Mouse (Mus musculus): ENCODE measurements around the gene Ankra2. TPM values are rescaled to one million over a fixed set of nuclear protein-coding genes. Genes with fewer than 3 reads are reported as not detected.

Ankra2 gene
- polyA plus RNA-seq, 1 experiment from 2014 or later = 20.5 TPM

DNA sequence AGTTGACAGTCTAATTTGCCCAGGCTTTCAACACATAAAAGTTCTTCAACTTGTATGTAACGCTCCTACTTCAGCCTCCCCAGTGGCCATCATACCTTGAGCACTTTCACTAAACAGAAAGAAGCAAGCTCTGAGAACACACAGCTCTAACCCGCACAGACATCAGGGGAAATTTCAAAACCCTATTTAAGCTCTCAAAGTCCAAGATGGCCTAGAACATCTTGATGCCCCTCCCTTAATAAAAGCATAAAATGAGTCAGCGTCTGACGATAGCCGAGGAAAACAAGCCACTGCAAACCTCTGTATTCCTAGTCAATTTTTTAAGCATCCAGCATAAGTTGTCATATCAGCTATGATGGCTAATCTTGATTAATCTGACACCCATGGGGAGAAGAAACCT lies 48.7 kb downstream of the Ankra2 start:
- no peak for TF ChIP-seq EP300 (optimal IDR thresholded peaks at IDR 0.05)
- TF ChIP-seq CTCF (IDR thresholded peaks at IDR 0.05; ENCODE audit: low read depth) = no peak
- H3K9ac ChIP-seq (ENCODE audit: low read length) = no peak overlapping the region
- WGBS = 87% methylated on average over 5 of the region's 5 CpGs
- DNase-seq (ENCODE audit: low spot score) = no peak
- no peak overlapping the region for H3K4me3 ChIP-seq (ENCODE audit: low read depth, low read length)
- no peak for ATAC-seq (ENCODE audit: low FRiP score, low TSS enrichment)
- H3K9me3 ChIP-seq (ENCODE audit: control insufficient read depth, low read length) = no peaks in the 10 kb centered on the region
- H3K4me2 ChIP-seq (replicated peaks; ENCODE audit: low read depth) = no peak overlapping the region
- no peaks in the 10 kb centered on the region; the same call in 1 of the 2 replicates for H3K4me1 ChIP-seq (replicated peaks; ENCODE audit: control insufficient read depth, insufficient read depth)
- no peaks in the 10 kb centered on the region for H3K27me3 ChIP-seq (ENCODE audit: control insufficient read depth, insufficient read depth, low read length)
- peaks cover 9% of the 10 kb centered on the region for H3K36me3 ChIP-seq (ENCODE audit: control insufficient read depth, insufficient read depth, low read length)
- no peak overlapping the region for H3K27ac ChIP-seq (replicated peaks)

DNA sequence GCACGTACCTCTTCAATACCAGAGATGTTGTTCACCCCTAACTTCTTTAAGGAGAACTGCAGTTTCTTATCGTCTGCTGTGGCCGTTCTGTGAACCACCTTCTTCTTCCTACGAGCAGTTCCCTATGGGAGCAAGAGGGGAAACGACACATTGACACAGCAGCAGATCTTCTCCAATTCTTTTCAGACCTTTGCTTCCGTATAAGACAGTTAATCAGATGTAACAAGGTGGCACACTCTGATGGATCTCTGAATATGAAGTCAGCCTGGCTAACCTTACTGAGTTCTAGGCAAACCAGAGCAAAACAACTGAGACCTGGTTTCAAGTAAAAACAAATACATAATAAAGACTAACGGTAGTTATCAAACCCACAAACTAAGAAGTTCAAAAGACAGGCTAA lies 50.8 kb downstream of the Ankra2 start:
- Histone ChIP-seq H3K4me2 (replicated peaks; ENCODE audit: low read depth) (no peak overlapping the region), H3K4me3 (ENCODE audit: low read depth, low read length) (no peak overlapping the region), H3K4me1 (replicated peaks; ENCODE audit: control insufficient read depth, insufficient read depth) (no peaks in the 10 kb centered on the region; the same call in 1 of the 2 replicates), H3K9me3 (ENCODE audit: control insufficient read depth, low read length) (no peaks in the 10 kb centered on the region), H3K36me3 (ENCODE audit: control insufficient read depth, insufficient read depth, low read length) (peaks cover 9% of the 10 kb centered on the region), H3K27me3 (ENCODE audit: control insufficient read depth, insufficient read depth, low read length) (no peaks in the 10 kb centered on the region), H3K27ac (replicated peaks) (no peak overlapping the region), H3K9ac (ENCODE audit: low read length) (no peak overlapping the region)
- no peak for ATAC-seq (ENCODE audit: low FRiP score, low TSS enrichment)
- WGBS = 55% methylated on average over 7 of the region's 7 CpGs
- TF ChIP-seq CTCF (IDR thresholded peaks at IDR 0.05; ENCODE audit: low read depth) = no peak
- TF ChIP-seq EP300 (optimal IDR thresholded peaks at IDR 0.05) = no peak
- no peak for DNase-seq (ENCODE audit: low spot score)

DNA sequence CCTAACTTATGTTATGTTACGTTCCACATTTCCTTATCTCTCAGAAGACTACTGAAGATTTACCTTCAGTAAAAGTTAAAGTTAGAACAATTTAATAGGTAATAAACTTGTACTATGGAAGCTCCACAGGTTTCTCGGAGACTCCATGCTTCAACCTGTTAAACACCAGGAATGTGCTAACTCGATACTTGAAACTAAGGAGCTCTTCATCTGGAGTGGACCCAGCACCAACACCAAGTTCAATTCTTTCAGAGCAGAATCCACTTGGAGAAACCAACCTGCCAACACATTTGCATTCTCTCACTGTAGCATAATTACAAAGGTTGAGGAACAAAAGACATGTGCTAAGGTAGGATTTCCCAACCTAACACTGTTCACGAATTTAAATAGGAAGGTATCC lies 52.2 kb downstream of the Ankra2 start:
- no peaks in the 10 kb centered on the region for H3K9me3 ChIP-seq (ENCODE audit: control insufficient read depth, low read length)
- no peak overlapping the region for H3K27ac ChIP-seq (replicated peaks)
- 55% methylated on average over 4 of the region's 4 CpGs for WGBS
- no peak for ATAC-seq (ENCODE audit: low FRiP score, low TSS enrichment)
- DNase-seq (ENCODE audit: low spot score) = no peak
- H3K27me3 ChIP-seq (ENCODE audit: control insufficient read depth, insufficient read depth, low read length) = no peaks in the 10 kb centered on the region
- H3K4me1 ChIP-seq (replicated peaks; ENCODE audit: control insufficient read depth, insufficient read depth) = no peaks in the 10 kb centered on the region; the same call in 1 of the 2 replicates
- no peak for TF ChIP-seq CTCF (IDR thresholded peaks at IDR 0.05; ENCODE audit: low read depth)
- H3K36me3 ChIP-seq (ENCODE audit: control insufficient read depth, insufficient read depth, low read length) = peaks cover 9% of the 10 kb centered on the region
- no peak overlapping the region for H3K4me2 ChIP-seq (replicated peaks; ENCODE audit: low read depth)
- no peak overlapping the region for H3K4me3 ChIP-seq (ENCODE audit: low read depth, low read length)
- H3K9ac ChIP-seq (ENCODE audit: low read length) = no peak overlapping the region

DNA sequence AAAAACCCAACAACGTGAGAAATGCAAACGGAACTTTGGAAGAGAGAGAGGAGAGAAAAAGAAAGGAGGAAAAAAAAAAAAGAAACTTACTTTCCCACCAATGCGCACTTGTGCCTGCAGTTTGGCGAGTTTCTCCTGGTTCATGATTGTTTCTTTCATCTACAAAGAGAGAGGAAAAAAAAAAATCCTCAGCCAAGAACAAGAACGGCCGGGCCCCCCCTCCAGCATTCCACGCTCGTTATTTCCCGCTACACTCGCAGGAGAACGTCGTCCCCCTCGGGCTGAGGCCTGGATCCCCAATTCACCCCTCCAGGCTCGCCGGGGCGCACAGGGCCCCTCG lies 53.2 kb downstream of the Ankra2 start:
- no peaks in the 10 kb centered on the region; the same call in 1 of the 2 replicates for H3K4me1 ChIP-seq (replicated peaks; ENCODE audit: control insufficient read depth, insufficient read depth)
- peaks cover 9% of the 10 kb centered on the region for H3K36me3 ChIP-seq (ENCODE audit: control insufficient read depth, insufficient read depth, low read length)
- peak overlapping the region; percentile 98 for H3K9ac ChIP-seq (ENCODE audit: low read length)
- H3K4me3 ChIP-seq (ENCODE audit: low read depth, low read length) = peak overlapping the region; percentile 96
- ATAC-seq (ENCODE audit: low FRiP score, low TSS enrichment) (no peak), DNase-seq (ENCODE audit: low spot score) (no peak)
- H3K4me2 ChIP-seq (replicated peaks; ENCODE audit: low read depth) = peak overlapping the region; percentile 71
- H3K27ac ChIP-seq (replicated peaks) = peak overlapping the region; percentile 96
- H3K9me3 ChIP-seq (ENCODE audit: control insufficient read depth, low read length) = no peaks in the 10 kb centered on the region
- TF ChIP-seq CTCF (IDR thresholded peaks at IDR 0.05; ENCODE audit: low read depth) (no peak), EP300 (optimal IDR thresholded peaks at IDR 0.05) (no peak)
- WGBS = under 1% methylated on average over 16 of the region's 17 CpGs
- no peaks in the 10 kb centered on the region for H3K27me3 ChIP-seq (ENCODE audit: control insufficient read depth, insufficient read depth, low read length)

DNA sequence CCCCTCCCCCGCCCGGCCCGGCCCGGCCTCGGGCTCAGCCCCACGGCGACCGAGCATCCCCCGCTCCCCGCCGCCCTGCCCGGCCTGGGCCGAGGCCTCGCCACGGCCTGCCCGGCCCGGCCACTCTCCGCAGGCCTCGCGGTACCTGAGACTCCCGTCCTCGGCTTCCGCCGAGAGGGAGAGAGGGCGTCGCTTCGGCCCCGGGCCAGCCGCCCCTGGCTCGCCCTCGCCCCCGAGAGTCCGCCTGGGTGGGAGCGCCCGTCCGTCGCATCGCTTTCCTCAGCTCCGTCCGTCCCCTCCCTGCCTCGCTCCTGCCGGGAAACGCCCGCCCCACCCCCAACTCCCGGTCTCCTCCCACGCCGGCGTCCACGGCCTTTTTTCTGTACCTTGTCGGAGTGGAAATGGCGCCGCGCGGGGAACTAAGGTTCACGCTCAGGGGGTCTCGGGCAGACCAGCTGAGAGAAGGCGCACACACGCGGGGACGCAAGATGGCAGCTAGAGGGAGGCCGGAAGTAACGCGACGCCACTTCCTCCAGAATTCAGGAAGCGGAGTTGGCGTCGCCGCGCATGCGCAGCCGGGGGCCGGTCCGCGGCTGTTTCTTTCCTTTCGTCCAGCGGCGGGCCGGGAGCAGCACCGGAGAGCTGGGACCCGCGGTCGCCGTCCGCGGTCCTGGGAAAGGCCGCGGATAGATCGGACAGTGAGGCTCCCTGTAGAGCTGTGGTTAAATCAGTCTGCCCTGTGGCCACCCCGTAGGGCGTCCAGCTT lies 53.8 kb downstream of the Ankra2 start, which contains the start of gene Btf3:
TSS of gene Btf3 (minus strand) at position 527 of the 766 bp plus-strand sequence.
- H3K9me3 ChIP-seq (ENCODE audit: control insufficient read depth, low read length) = no peaks in the 10 kb centered on the region
- peak within 1 kb of the TSS; percentile 98 for H3K9ac ChIP-seq (ENCODE audit: low read length)
- H3K4me1 ChIP-seq (replicated peaks; ENCODE audit: control insufficient read depth, insufficient read depth) = no peaks in the 10 kb centered on the region; the same call in 1 of the 2 replicates
- H3K36me3 ChIP-seq (ENCODE audit: control insufficient read depth, insufficient read depth, low read length) = peaks cover 4% of the 10 kb centered on the region
- ATAC-seq (ENCODE audit: low FRiP score, low TSS enrichment) (peak; percentile 92), DNase-seq (ENCODE audit: low spot score) (peak; percentile 96)
- H3K4me2 ChIP-seq (replicated peaks; ENCODE audit: low read depth) = peak within 1 kb of the TSS; percentile 73
- no peaks in the 10 kb centered on the region for H3K27me3 ChIP-seq (ENCODE audit: control insufficient read depth, insufficient read depth, low read length)
- TF ChIP-seq CTCF (IDR thresholded peaks at IDR 0.05; ENCODE audit: low read depth) (no peak; the same call in 1 of the 2 replicates), EP300 (optimal IDR thresholded peaks at IDR 0.05) (peak; percentile 60)
- peak within 1 kb of the TSS; percentile 96 for H3K4me3 ChIP-seq (ENCODE audit: low read depth, low read length)
- WGBS = under 1% methylated on average over 83 of the region's 90 CpGs
- peak within 1 kb of the TSS; percentile 96 for H3K27ac ChIP-seq (replicated peaks)

DNA sequence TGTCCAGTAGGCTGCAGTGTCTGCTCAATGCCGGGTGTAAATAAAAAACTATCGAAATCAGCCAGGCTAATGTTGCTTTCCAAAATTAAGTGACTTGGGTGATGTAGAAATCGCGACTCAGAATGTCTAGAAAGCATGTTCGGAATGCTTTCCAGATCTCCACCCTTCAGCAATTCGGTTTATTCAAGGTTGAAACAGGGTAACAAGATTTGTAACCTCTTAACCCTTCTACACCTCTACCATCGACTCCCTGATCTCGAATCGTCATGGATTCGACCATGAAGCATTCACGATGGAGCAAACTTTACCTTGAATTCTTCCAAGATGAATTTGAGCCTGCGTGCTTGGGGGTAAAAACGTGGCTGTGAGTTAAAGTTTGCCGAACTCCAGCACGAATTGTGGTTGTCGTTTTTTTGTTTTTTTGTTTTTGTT lies 54.4 kb downstream of the Ankra2 start:
- H3K4me3 ChIP-seq (ENCODE audit: low read depth, low read length) = peak overlapping the region; percentile 96
- H3K36me3 ChIP-seq (ENCODE audit: control insufficient read depth, insufficient read depth, low read length) = no peaks in the 10 kb centered on the region; the same call in 1 of the 2 replicates
- H3K27me3 ChIP-seq (ENCODE audit: control insufficient read depth, insufficient read depth, low read length) = no peaks in the 10 kb centered on the region
- H3K9ac ChIP-seq (ENCODE audit: low read length) = peak overlapping the region; percentile 98
- H3K27ac ChIP-seq (replicated peaks) = peak overlapping the region; percentile 96
- no peaks in the 10 kb centered on the region for H3K9me3 ChIP-seq (ENCODE audit: control insufficient read depth, low read length)
- H3K4me1 ChIP-seq (replicated peaks; ENCODE audit: control insufficient read depth, insufficient read depth) = no peaks in the 10 kb centered on the region; the same call in 1 of the 2 replicates
- H3K4me2 ChIP-seq (replicated peaks; ENCODE audit: low read depth) = peak overlapping the region; percentile 73
- no peak for ATAC-seq (ENCODE audit: low FRiP score, low TSS enrichment)
- TF ChIP-seq CTCF (IDR thresholded peaks at IDR 0.05; ENCODE audit: low read depth) = peak; percentile 61; the same call in 1 of the 2 replicates
- TF ChIP-seq EP300 (optimal IDR thresholded peaks at IDR 0.05) = no peak
- no peak for DNase-seq (ENCODE audit: low spot score)
- WGBS = 1% methylated on average over 16 of the region's 16 CpGs
